Mouse (Mus musculus) frontal cortex, adult 2 months (tissue): ENCODE measurements around the gene Kcnj12. TPM values are rescaled to one million over a fixed set of nuclear protein-coding genes. Genes with fewer than 3 reads are reported as not detected.

ENCODE experiments used
- DNase-seq, 2 experiments: peaks; one replicate each; pipeline ENCODE4 v3.0.0; 2022; ENCODE audit warnings: low spot score in 1 of 2; ENCODE audit errors: extremely low spot score in 1 of 2
- polyA plus RNA-seq: library from polyadenylated mRNA; depleted of rRNA; stranded (reverse); fragments of >200 nt; gene quantifications from 2 replicates; pipeline ENCODE4 v1.2.3, GENCODE M21; 2012

Gene Kcnj12
- polyA plus RNA-seq, 1 experiment = 17.8 TPM

DNA sequence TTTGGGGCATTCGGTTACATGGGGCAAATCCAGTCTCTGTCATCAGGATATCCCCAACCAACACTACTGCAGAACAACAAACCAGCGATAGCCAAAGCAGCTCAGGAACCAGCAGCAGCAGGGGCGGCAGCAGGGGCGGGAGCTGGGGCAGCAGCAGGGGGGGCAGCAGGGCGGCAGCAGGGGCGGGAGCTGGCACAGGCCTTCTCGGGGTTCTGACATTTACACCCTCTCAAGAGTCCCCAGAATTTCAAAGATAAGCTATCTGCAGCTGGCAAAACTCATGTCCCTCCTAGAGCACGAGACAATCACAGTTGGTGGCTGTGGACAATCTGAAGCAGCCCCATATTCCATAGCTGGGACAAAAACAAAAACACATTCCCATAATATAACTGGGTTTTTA, 28.8 kb downstream of the Kcnj12 start:
- DNase-seq = no peak

DNA sequence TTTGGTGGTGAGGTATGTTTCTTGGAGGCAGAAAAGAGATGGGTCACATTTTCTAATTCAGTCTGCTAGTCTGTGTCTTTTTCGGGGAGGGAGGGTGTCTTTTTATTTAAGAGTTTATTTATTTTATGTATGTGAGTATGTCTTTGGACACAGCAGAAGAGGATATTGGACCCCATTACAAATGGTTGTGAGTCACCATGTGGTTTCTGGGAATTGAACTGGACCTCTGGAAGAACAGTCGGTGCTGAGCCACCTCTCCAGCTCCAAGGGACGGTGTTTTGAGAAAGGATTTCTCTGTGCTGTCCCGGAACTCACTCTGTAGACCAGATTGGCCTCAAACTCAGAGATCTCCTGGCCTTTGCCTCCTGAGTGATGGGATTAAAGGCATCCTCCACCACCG, 34.5 kb downstream of the Kcnj12 start:
- no peak for DNase-seq

GRCm38 (mm10) chr11:61059691-61060457, 37.5 kb downstream of the Kcnj12 start:
- DNase-seq = no peak

- DNase-seq = no peak
Measured at GRCm38 (mm10) chr11:61060634-61061033, 38.3 kb downstream of the Kcnj12 start.

GRCm38 (mm10) chr11:61062548-61063461, 40.4 kb downstream of the Kcnj12 start:
- DNase-seq = peak in 1 of 2 experiments; percentile 66

DNA sequence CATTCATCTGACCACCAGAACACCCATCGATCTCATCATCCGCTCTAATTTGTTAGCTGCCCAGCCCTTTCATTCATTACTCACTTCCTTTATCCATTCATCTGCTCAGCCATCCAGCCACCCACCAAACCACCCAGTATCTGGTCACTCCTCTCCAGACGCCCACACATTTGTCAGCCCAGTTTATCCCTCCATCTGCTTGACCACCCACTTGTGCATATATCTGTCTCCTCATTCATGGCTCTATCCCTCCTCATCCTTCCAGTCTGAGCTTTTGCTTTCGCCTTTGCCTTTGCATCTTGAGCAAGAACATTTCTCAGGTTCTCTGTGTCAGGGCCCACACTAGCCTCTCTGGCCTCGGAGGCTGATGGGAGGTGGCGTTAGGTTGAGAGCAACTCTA, 41.1 kb downstream of the Kcnj12 start:
- DNase-seq = peak; percentile 56 to 81

- DNase-seq = no peak
Measured at GRCm38 (mm10) chr11:61065620-61066019, 43.3 kb downstream of the Kcnj12 start.

- no peak for DNase-seq
Measured at GRCm38 (mm10) chr11:61067133-61067835, 44.9 kb downstream of the Kcnj12 start.

DNA sequence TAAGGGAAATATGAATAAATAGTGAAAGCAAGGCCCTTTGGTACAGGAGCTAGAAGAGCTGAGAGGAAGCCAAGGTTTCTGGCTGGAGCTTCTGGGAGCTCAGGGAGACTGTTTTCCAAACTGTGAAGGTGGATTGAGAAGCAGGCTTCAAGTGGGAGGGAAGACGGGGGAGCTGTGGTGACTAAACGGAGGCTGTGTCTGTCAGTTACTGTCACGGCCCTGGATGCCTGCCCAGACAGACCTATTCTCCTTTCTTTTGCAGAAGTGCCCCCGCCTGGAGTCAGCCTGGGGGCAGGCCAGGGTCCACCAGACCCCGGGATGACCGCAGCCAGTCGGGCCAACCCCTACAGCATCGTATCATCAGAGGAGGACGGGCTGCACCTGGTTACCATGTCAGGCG, 46.5 kb downstream of the Kcnj12 start:
- peak; percentile 67 to 87 for DNase-seq

DNA sequence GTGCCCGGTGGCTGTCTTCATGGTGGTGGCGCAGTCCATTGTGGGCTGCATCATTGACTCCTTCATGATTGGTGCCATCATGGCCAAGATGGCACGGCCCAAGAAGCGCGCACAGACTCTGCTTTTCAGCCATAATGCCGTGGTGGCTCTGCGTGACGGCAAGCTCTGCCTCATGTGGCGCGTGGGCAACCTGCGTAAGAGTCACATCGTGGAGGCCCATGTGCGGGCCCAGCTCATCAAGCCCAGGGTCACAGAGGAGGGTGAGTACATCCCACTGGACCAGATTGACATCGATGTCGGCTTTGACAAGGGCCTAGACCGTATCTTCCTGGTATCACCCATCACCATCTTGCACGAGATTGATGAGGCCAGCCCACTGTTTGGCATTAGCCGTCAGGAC, 47.3 kb downstream of the Kcnj12 start:
- DNase-seq = no peak

DNA sequence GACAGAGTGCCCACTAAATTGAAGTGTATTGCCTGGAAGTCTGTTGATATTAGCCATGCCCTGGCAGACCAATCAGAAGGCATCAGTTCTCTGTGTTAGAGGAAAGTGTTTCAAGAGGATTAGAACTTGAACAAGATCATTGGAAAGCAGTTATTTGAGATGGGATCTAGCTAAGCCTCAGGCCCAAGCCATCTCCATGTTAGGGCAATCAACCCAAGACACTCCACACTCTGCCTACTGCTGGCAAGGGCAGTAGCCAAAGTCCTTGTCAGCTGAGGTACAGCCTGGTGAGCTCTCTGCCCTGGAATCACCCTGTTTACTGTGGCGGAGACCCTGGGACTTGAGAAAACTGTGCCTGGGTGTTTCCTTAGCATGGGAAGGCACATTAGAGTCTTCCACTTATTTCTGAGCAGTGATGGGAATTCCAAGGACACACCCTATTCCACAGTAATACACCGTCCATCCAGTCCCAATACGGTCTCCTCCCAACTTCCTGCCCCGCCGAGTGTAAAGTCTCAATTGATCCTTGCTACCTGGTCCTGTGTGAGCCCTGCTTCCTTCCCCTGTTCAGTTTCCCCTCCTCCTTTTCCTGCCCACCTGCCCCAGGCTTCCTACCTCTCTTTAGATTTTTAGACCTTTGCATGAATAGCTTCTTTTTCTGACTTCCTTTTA, 52.4 kb downstream of the Kcnj12 start:
- DNase-seq = no peak

DNA sequence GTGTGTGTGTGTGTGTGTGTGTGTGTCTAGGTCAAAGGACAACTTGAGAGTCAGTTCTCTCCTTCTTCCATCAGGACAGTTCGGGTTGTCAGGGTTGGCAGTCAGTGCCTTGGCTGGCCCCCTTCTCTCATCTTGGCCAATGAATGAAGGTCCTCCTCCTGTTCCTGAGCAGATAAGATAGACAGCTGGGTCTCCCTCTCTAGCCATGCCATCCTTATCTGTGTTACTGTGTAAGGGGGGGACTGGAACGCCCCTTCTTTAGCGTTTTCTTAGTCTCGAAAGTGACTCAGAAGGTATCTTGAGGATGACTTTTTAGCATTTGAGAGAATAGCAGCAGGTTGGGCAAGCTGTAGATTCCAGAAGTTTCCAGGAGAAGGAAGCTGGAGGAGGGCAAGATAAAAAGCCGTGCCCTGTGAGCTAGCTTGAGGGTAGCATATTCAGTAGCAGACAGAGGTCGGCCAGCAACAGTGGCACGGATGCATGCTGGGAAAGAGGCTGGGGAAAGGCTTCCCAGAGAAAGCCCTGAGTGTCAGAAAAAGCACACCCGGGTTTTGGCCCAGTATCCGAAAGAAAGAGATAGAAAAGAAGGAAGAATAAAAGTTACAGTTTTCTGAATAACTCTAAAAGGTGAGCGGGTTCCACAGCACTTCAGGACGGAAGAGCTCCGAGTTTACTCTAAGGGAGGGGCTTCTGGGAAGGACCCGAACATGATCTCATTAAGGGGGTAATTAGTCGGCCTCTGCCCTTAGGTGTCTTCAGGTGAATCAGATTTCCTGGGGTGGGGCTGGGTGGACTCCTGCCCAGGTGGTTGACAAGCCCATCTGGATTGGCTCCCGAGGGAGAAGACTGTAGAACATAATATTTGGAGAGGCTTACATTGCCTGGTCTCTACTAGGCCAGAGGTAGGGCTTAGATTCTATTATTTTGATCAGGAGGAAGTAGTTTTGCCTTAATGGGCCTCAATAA, 53.3 kb downstream of the Kcnj12 start:
- DNase-seq = no peak

DNA sequence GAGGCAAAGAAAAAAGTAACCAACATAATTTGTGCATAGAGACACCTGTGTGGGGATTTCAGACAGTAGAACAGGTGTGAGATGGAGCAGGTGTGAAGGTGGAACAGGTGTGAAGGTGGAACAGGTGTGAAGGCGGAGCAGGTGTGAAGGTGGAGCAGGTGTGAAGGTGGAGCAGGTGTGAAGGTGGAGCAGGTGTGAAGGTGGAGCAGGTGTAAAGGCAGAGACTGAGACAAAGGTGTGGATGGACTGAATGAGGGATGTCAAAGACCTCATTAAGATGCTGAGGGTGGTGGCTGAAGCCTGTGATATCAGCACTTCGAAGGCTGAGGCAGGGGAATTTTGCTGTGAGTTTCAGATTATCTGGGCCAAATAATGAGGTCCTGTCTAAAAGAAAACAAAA, 59.3 kb downstream of the Kcnj12 start:
- no peak for DNase-seq

- DNase-seq = no peak
Measured at GRCm38 (mm10) chr11:61090195-61090594, 67.8 kb downstream of the Kcnj12 start.

GRCm38 (mm10) chr11:61091192-61091591, 68.8 kb downstream of the Kcnj12 start:
- DNase-seq = no peak

- peak; percentile 28 to 91 for DNase-seq
Measured at GRCm38 (mm10) chr11:61091642-61092262, 69.4 kb downstream of the Kcnj12 start.

DNA sequence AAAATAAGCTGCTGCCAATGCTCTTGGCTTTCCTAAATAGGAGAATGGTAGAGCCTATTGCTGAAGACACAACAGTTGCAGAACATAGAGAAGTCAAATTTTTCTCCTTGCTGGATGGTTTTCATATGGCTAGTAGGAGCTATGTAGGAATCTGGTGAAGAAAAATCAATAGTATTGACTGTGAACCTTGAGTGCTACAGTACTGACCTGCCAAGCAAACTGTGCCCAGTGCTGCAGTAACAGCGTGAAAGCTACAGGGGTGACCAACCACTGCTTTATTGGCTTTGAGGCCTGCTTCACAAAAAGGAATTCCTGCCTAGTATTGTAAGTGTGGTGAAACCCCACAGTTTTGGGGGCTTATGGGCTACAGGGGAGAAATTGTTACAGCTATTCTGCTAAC, 75.7 kb downstream of the Kcnj12 start:
- no peak for DNase-seq

- DNase-seq = no peak
Measured at GRCm38 (mm10) chr11:61102397-61103339, 80.3 kb downstream of the Kcnj12 start.
